Mouse (Mus musculus) small intestine, adult 2 months (tissue): Measurements from ENCODE around the gene Rel. TPM values are rescaled to one million over a fixed set of nuclear protein-coding genes. Genes with fewer than 3 reads are reported as not detected.
A peak's percentile ranks its signal among the peaks of the same experiment; 100 is the strongest.
"Not testable (repeated sequence)": the region's sequence is repeated elsewhere in the genome, so short reads cannot be mapped to it uniquely, and the experiment has no call there.

ENCODE experiments used
- H3K27ac ChIP-seq: fragments of 200-500 bp; 2 replicates; pipeline ENCODE4 v1.5.1; 2012; ENCODE audit warnings: low read depth, low read length, control low read depth, inconsistent platforms; ENCODE audit not compliant: insufficient read depth
- H3K27me3 ChIP-seq: fragments of 200-500 bp; 2 replicates; pipeline ENCODE4 v1.6.1; 2012; ENCODE audit warnings: mild to moderate bottlenecking, moderate library complexity, low read length, inconsistent platforms; ENCODE audit not compliant: control insufficient read depth, insufficient read depth
- H3K36me3 ChIP-seq: fragments of 200-500 bp; 2 replicates; pipeline ENCODE4 v1.6.1; 2012; ENCODE audit warnings: mild to moderate bottlenecking, low read length, control low read depth, inconsistent platforms; ENCODE audit not compliant: control insufficient read depth, insufficient read depth
- H3K4me1 ChIP-seq: fragments of 200-500 bp; 2 replicates; pipeline ENCODE4 v1.6.1; 2012; ENCODE audit warnings: low read length, inconsistent platforms, mixed read lengths; ENCODE audit not compliant: control insufficient read depth, insufficient read depth, insufficient read length
- H3K4me3 ChIP-seq: fragments of 200-500 bp; 2 replicates; pipeline ENCODE4 v1.5.1; 2012; ENCODE audit warnings: low read depth, mild to moderate bottlenecking, control low read depth, inconsistent platforms, low read length, moderate library complexity
- CTCF ChIP-seq: fragments of 200-500 bp; IDR thresholded peaks from 2 replicates; pipeline ENCODE4 v1.5.1; 2012; ENCODE audit warnings: low read depth, mild to moderate bottlenecking, control low read depth, inconsistent platforms, low read length, moderate library complexity, mixed read lengths; ENCODE audit not compliant: insufficient replicate concordance, insufficient read length; ENCODE audit errors: extremely low read depth
- POLR2A ChIP-seq: fragments of 200-500 bp; IDR thresholded peaks from 2 replicates; pipeline ENCODE4 v1.6.1; 2012; ENCODE audit warnings: low read depth, mild to moderate bottlenecking, control low read depth, inconsistent platforms, low read length, moderate library complexity
- WGBS: fragments of 180-500 bp; shearing (Covaris S2); methylation state at CpG from one replicate; pipeline ENCODE4 v1.1.7; 2018; 5-methylcytosine and 5-hydroxymethylcytosine counted together
- polyA plus RNA-seq: library from polyadenylated mRNA; depleted of rRNA; stranded (reverse); fragments of >200 nt; gene quantifications from 2 replicates; pipeline ENCODE4 v1.2.3, GENCODE M21; 2012; rRNA removed

Rel gene
- 0.67 and 1.5 TPM in 2 replicates for polyA plus RNA-seq

DNA sequence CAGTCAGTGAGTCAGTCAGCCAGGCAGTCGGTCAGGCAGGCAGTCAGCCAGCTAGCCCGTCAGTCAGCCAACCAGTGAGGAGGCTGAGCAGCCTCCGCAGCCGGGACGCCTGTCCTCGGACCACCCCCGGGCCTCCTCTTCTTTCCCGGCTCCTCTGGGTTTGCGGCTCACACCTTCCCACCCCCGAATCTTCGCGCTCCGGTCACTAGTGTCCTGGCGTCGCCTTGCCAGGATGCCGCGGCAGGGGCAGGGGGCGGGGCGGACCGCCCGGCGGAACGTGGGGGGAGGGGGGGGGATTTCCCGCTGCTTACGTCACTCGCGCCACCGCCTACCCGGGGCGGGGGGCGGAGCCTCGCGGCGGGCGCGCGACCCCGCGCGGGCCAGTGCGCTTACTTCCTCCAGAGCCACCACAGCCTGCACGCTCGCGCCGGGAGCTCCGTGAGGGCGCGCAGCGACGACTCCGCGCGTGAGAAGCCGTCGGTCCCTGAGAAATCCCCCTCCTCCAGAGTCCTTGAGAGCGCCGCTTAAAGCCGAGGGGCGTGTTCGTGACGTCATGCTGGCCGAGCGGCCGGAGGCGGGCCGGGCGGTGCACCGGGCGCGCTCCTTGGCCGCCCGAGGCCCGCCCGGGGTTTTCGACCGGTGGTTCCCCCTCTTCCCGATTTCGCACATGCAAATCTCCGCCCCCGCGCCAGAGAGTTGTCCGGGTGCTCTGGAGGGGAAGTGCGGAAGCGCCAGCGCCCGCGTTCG lies at the start of gene Rel:
TSS of gene Rel (minus strand) at position 211 of the 747 bp plus-strand sequence.
- Histone ChIP-seq H3K36me3 (no peaks in the 10 kb centered on the region), H3K27me3 (no peaks in the 10 kb centered on the region), H3K4me3 (peak within 1 kb of the TSS; percentile 93), H3K4me1 (peaks cover 4% of the 10 kb centered on the region; the same call in 1 of the 2 replicates), H3K27ac (peak within 1 kb of the TSS; percentile 93)
- TF ChIP-seq POLR2A (no peak), CTCF (no peak)
- whole genome bisulfite sequencing = under 1% methylated on average over 64 of the region's 88 CpGs

DNA sequence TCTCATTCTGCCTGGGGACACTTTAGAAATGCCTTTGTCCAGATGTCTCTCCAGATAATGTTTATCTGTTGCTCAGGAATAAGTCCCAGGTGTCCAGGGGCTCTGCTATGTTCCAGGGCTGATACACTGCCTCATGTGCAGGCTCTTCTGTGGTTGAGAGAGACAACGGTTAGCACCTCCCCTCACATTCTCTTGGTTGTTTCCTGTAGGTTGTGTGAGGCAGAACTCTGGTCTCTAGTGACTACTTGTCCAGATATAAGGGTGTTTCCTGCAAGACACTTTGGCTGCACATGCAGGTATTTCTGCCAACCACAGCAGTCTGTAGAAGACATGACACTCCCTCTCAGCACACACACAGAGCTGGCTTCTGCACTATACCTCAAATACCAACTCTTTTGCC lies 48.0 kb upstream of the Rel start:
- TF ChIP-seq CTCF = no peak
- no peak for TF ChIP-seq POLR2A
- no peak overlapping the region for H3K4me3 ChIP-seq
- H3K36me3 ChIP-seq = no peaks in the 10 kb centered on the region
- no peak overlapping the region for H3K27ac ChIP-seq
- WGBS = 75% methylated on average over 1 of the region's 1 CpGs
- H3K27me3 ChIP-seq = no peaks in the 10 kb centered on the region
- H3K4me1 ChIP-seq = no peaks in the 10 kb centered on the region

DNA sequence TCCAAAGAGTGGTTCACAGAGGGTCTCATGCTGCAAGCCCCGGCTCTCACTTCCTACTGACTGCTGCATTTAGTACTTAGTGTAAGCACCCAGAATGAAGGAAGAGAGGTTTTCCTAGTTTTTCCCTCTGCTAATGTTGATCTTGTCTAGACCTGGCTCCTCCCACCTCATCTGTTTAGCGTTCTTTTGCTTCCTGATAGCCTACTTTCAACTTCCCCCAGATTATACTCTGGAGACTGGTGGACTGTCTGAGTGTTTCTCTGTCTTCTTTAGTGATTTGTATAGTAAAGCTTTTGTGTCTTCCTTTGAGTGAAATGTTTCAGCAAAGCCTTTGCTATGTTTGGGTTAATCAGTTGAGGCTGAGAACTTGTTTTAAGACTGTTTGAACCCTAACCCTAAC lies 40.0 kb upstream of the Rel start:
- 35% methylated on average over 2 of the region's 2 CpGs for WGBS
- Histone ChIP-seq H3K27me3 (no peaks in the 10 kb centered on the region), H3K36me3 (no peaks in the 10 kb centered on the region), H3K4me3 (no peak overlapping the region), H3K4me1 (no peaks in the 10 kb centered on the region), H3K27ac (no peak overlapping the region)
- TF ChIP-seq CTCF (no peak), POLR2A (no peak)

DNA sequence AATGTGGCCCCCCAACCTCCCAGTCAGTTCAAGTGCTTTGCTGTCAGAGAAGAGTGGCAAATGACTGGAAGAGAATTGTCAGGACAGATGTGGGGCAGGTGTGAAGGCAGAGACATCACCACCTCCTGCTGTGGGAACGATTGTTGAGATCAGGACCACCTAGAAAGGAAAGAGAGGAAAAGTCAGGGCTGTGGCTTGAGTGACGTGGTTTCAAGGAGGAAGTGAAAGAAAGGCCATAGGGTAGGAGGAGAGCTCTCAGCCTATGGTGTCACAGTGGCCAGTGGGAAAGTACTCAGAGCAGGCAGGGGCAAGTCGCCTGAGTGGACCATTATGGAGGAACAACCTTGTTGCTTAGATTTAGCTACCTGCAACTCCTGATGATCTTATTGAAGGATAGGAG lies 34.9 kb upstream of the Rel start:
- no peak overlapping the region for H3K27ac ChIP-seq
- H3K36me3 ChIP-seq = no peaks in the 10 kb centered on the region
- H3K4me1 ChIP-seq = 0 out of 2 replicates have a peak, but pooled peaks cover 3% of the 10 kb centered on the region
- no peak overlapping the region for H3K4me3 ChIP-seq
- 71% methylated on average over 3 of the region's 3 CpGs for WGBS
- no peaks in the 10 kb centered on the region for H3K27me3 ChIP-seq
- TF ChIP-seq POLR2A (no peak), CTCF (no peak)

DNA sequence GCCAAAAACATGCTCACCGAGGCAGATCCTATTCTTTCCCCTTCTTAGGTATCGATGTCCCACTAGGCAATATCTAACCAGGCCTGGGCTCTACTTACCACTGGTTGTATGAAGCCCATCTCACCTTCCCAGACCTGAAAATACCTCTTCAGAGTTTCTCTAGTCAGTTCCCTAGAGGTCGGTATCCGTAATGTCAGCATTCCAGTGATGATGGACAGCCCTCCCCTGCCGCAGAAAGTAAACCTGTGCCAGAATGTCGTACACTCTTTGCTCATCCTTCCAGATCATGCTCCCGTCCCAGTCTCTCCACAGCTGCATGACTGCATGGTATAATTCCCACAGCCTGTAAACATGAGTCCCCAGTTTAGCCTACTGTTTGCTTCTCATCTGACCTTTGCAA lies 32.4 kb upstream of the Rel start:
- TF ChIP-seq CTCF (no peak), POLR2A (no peak)
- H3K4me1 ChIP-seq = 0 out of 2 replicates have a peak, but pooled peaks cover 3% of the 10 kb centered on the region
- WGBS = 85% methylated on average over 7 of the region's 7 CpGs
- H3K4me3 ChIP-seq = no peak overlapping the region
- H3K27ac ChIP-seq = no peak overlapping the region
- no peaks in the 10 kb centered on the region for H3K36me3 ChIP-seq
- H3K27me3 ChIP-seq = no peaks in the 10 kb centered on the region

DNA sequence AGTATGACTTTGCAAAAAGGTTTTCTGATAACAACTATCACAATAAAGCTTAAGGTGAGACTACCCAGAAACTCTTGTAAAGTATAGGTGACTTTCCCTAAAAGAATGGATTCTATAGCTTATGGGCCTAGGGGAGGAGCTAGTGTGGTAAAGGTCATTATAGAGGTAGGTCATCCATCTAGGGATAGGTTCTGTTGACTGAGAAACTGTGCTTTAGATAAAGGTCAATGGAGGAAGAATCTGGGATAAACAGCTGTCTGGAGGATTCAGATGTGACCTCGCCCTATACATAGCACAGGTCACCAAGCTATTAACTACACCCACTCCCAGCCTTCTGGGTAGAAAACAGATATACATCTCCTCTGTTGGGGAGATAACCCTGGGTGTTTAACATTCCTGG lies 31.5 kb upstream of the Rel start:
- 74% methylated on average over 1 of the region's 1 CpGs for WGBS
- no peaks in the 10 kb centered on the region for H3K36me3 ChIP-seq
- H3K4me3 ChIP-seq = no peak overlapping the region
- no peak for TF ChIP-seq POLR2A
- no peak overlapping the region for H3K27ac ChIP-seq
- no peaks in the 10 kb centered on the region for H3K27me3 ChIP-seq
- 0 out of 2 replicates have a peak, but pooled peaks cover 3% of the 10 kb centered on the region for H3K4me1 ChIP-seq

DNA sequence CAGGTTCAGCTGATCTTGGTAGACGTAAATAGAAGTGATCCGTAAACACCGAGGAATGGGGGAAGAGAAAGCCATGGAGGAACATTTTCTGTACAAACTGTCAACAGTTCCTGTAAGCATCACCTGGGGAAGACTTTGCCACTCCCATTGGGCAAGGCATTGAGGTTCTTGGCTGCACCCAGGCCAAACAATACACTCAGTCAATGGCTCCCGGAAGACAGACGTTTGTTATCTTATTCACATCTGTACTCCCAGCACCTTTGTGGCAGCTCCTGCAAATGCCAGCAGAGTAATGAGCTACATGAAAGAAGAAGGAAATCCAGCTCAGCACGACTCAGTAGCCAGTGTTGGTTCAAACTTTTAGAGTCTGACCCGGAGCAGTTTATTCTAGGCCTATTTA lies 31.1 kb upstream of the Rel start:
- WGBS = 26% methylated on average over 7 of the region's 7 CpGs

DNA sequence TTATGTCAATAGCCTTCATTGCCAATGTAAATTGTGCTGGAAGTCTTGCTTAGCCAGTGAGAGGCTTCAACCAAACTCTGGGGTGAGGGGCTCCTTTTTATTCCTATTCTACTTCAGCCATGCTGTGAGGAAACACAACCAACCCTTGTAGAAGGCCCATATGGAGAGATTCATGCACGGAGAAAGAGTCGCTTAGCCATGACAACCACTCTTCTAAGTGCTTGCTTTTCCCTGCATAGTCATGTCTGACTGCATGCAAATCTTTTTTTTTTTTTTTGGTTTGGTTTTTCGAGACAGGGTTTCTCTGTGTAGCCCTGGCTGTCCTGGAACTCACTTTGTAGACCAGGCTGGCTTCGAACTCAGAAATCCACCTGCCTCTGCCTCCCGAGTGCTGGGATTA lies 12.9 kb upstream of the Rel start:
- H3K27me3 ChIP-seq, H3K27ac ChIP-seq, H3K36me3 ChIP-seq, H3K4me3 ChIP-seq, H3K4me1 ChIP-seq: not testable (repeated sequence)
- 87% methylated on average over 5 of the region's 5 CpGs for WGBS

More for the DNA sequence above, 31.1 kb upstream of the Rel start:
- 0 out of 2 replicates have a peak, but pooled peaks cover 3% of the 10 kb centered on the region for H3K4me1 ChIP-seq
- no peak overlapping the region for H3K27ac ChIP-seq
- no peaks in the 10 kb centered on the region for H3K36me3 ChIP-seq
- no peaks in the 10 kb centered on the region for H3K27me3 ChIP-seq
- TF ChIP-seq POLR2A (no peak), CTCF (no peak)
- H3K4me3 ChIP-seq = no peak overlapping the region
